Mouse (Mus musculus) MEL (cell line): ENCODE data around the gene C730034F03Rik. TPM values are rescaled to one million over a fixed set of nuclear protein-coding genes. Genes with fewer than 3 reads are reported as not detected.

Experiments used
- DNase-seq: peaks from one replicate; pipeline ENCODE4 v3.0.0; 2011; ENCODE audit warnings: low read depth, low spot score
- H3K27ac ChIP-seq: 2 replicates; pipeline ENCODE4 v1.5.1; 2012; ENCODE audit warnings: low read depth, mild to moderate bottlenecking, control low read depth, low read length, moderate library complexity; ENCODE audit not compliant: control insufficient read depth
- H3K27me3 ChIP-seq, 2 experiments: fragments of 150-350 bp in 1 of 2; sonication (generic) in 1 of 2; 2 replicates each; pipeline ENCODE4 v1.6.1; 2012; ENCODE audit warnings: low read length in 2 of 2, mild to moderate bottlenecking in 2 of 2, improper control_type of control experiment in 1 of 2, moderate library complexity in 1 of 2; ENCODE audit not compliant: insufficient read depth in 2 of 2, control insufficient read depth in 1 of 2
- H3K36me3 ChIP-seq, 2 experiments: 2 replicates each; pipeline ENCODE4 v1.6.1; 2012 to 2014; ENCODE audit warnings: low read length in 2 of 2, improper control_type of control experiment in 1 of 2, inconsistent platforms in 1 of 2, mild to moderate bottlenecking in 1 of 2; ENCODE audit not compliant: insufficient read depth in 2 of 2, control insufficient read depth in 1 of 2
- H3K4me1 ChIP-seq, 2 experiments: fragments of 150-350 bp in 1 of 2; sonication (generic) in 1 of 2; 2 replicates each; pipeline ENCODE4 v1.6.1; 2012; ENCODE audit warnings: low read length in 2 of 2, improper control_type of control experiment in 1 of 2, mild to moderate bottlenecking in 1 of 2; ENCODE audit not compliant: insufficient read depth in 2 of 2, control insufficient read depth in 1 of 2
- H3K4me3 ChIP-seq, 2 experiments: fragments of 150-350 bp in 1 of 2; sonication (generic) in 1 of 2; 2 replicates each; pipeline ENCODE4 v1.5.1; 2012; ENCODE audit warnings: low read depth in 2 of 2, low read length in 2 of 2, mild to moderate bottlenecking in 2 of 2, moderate library complexity in 2 of 2, control low read depth in 1 of 2, improper control_type of control experiment in 1 of 2; ENCODE audit not compliant: control insufficient read depth in 1 of 2, insufficient read depth in 1 of 2
- H3K79me2 ChIP-seq: 2 replicates; pipeline ENCODE4 v1.6.1; 2012; ENCODE audit warnings: mild to moderate bottlenecking, low read length, moderate library complexity; ENCODE audit not compliant: control insufficient read depth, poor library complexity, insufficient read depth
- H3K9ac ChIP-seq: 2 replicates; pipeline ENCODE4 v1.6.1; 2012; ENCODE audit warnings: low read depth, mild to moderate bottlenecking, control low read depth, low read length, moderate library complexity; ENCODE audit not compliant: control insufficient read depth, poor library complexity, severe bottlenecking
- H3K9me3 ChIP-seq: fragments of 150-350 bp; sonication (generic); replicated peaks from 2 replicates; pipeline ENCODE4 v1.6.1; 2012; ENCODE audit warnings: mild to moderate bottlenecking, low read length, improper control_type of control experiment, moderate library complexity; ENCODE audit not compliant: insufficient read depth
- BHLHE40 ChIP-seq: IDR thresholded peaks from 2 replicates; pipeline ENCODE4 v1.6.1; 2012; ENCODE audit warnings: low read depth, mild to moderate bottlenecking, inconsistent platforms, low read length, improper control_type of control experiment, borderline replicate concordance
- CHD1 ChIP-seq: IDR thresholded peaks from 2 replicates; pipeline ENCODE4 v1.6.1; 2012; ENCODE audit warnings: low read depth, mild to moderate bottlenecking, inconsistent platforms, low read length, improper control_type of control experiment
- CTCF ChIP-seq, 3 experiments: IDR thresholded peaks in 2 of 3; conservative IDR thresholded peaks in 1 of 3; 2 replicates each; pipeline ENCODE4 v1.5.1; 2011 to 2012; ENCODE audit warnings: low read length in 3 of 3, low read depth in 2 of 3, mild to moderate bottlenecking in 2 of 3, improper control_type of control experiment in 1 of 3, inconsistent platforms in 1 of 3, mixed read lengths in 1 of 3, moderate library complexity in 1 of 3; ENCODE audit not compliant: control insufficient read depth in 1 of 3, insufficient read depth in 1 of 3, poor library complexity in 1 of 3, severe bottlenecking in 1 of 3
- ELF1 ChIP-seq: IDR thresholded peaks from 2 replicates; pipeline ENCODE4 v1.6.1; 2014; ENCODE audit warnings: low read depth, mild to moderate bottlenecking, inconsistent platforms, low read length, improper control_type of control experiment, moderate library complexity
- HCFC1 ChIP-seq: IDR thresholded peaks from 2 replicates; pipeline ENCODE4 v1.6.1; 2012; ENCODE audit warnings: low read depth, mild to moderate bottlenecking, inconsistent platforms, low read length, improper control_type of control experiment, moderate library complexity
- JUND ChIP-seq: IDR thresholded peaks from 2 replicates; pipeline ENCODE4 v1.6.1; 2011; ENCODE audit warnings: low read depth, mild to moderate bottlenecking, improper control_type of control experiment, low read length
- KAT2A ChIP-seq: conservative IDR thresholded peaks from 2 replicates; pipeline ENCODE4 v1.6.1; 2012; ENCODE audit warnings: low read depth, low read length, improper control_type of control experiment, inconsistent platforms
- MAX ChIP-seq: IDR thresholded peaks from 2 replicates; pipeline ENCODE4 v1.6.1; 2011; ENCODE audit warnings: low read length, improper control_type of control experiment
- MAZ ChIP-seq: IDR thresholded peaks from 2 replicates; pipeline ENCODE4 v1.6.1; 2012; ENCODE audit warnings: low read depth, mild to moderate bottlenecking, inconsistent platforms, low read length, improper control_type of control experiment
- MYB ChIP-seq: IDR thresholded peaks from 2 replicates; pipeline ENCODE4 v1.6.1; 2011; ENCODE audit warnings: mild to moderate bottlenecking, low read depth, low read length, improper control_type of control experiment
- MYC ChIP-seq: IDR thresholded peaks from 2 replicates; pipeline ENCODE4 v1.6.1; 2011; ENCODE audit warnings: low read depth, mild to moderate bottlenecking, low read length, improper control_type of control experiment, moderate library complexity
- POLR2A ChIP-seq, 2 experiments: IDR thresholded peaks; 2 replicates each; pipeline ENCODE4 v1.6.1; 2011 to 2012; ENCODE audit warnings: low read length in 2 of 2, mild to moderate bottlenecking in 2 of 2, control low read depth in 1 of 2, improper control_type of control experiment in 1 of 2, low read depth in 1 of 2, moderate library complexity in 1 of 2; ENCODE audit not compliant: control insufficient read depth in 1 of 2, insufficient read depth in 1 of 2, poor library complexity in 1 of 2
- RAD21 ChIP-seq: IDR thresholded peaks from 2 replicates; pipeline ENCODE4 v1.6.1; 2011; ENCODE audit warnings: mild to moderate bottlenecking, low read depth, low read length, improper control_type of control experiment
- SIN3A ChIP-seq: IDR thresholded peaks from 2 replicates; pipeline ENCODE4 v1.6.1; 2012; ENCODE audit warnings: low read length, improper control_type of control experiment, inconsistent platforms
- SMC3 ChIP-seq: IDR thresholded peaks from 2 replicates; pipeline ENCODE4 v1.6.1; 2011; ENCODE audit warnings: low read depth, low read length, improper control_type of control experiment
- TBP ChIP-seq: IDR thresholded peaks from 2 replicates; pipeline ENCODE4 v1.8.0; 2011; ENCODE audit warnings: low read depth, low read length, improper control_type of control experiment
- UBTF ChIP-seq: IDR thresholded peaks from 2 replicates; pipeline ENCODE4 v1.6.1; 2012; ENCODE audit warnings: low read depth, mild to moderate bottlenecking, inconsistent platforms, low read length, improper control_type of control experiment, moderate library complexity, borderline replicate concordance; ENCODE audit not compliant: insufficient read depth
- USF1 ChIP-seq: IDR thresholded peaks from 2 replicates; pipeline ENCODE4 v1.6.1; 2014; ENCODE audit warnings: low read depth, mild to moderate bottlenecking, inconsistent platforms, low read length, improper control_type of control experiment, moderate library complexity
- USF2 ChIP-seq, 2 experiments: IDR thresholded peaks; 2 replicates each; pipeline ENCODE4 v1.6.1; 2011 to 2012; ENCODE audit warnings: improper control_type of control experiment in 2 of 2, low read length in 2 of 2, borderline replicate concordance in 1 of 2, inconsistent platforms in 1 of 2, low read depth in 1 of 2, mild to moderate bottlenecking in 1 of 2; ENCODE audit not compliant: insufficient read depth in 1 of 2
- ZC3H11A ChIP-seq: IDR thresholded peaks from 2 replicates; pipeline ENCODE4 v1.6.1; 2012; ENCODE audit warnings: low read depth, mild to moderate bottlenecking, inconsistent platforms, low read length, improper control_type of control experiment
- ZKSCAN1 ChIP-seq: IDR thresholded peaks from 2 replicates; pipeline ENCODE4 v1.6.1; 2012; ENCODE audit warnings: low read depth, mild to moderate bottlenecking, inconsistent platforms, low read length, improper control_type of control experiment, moderate library complexity
- ZMIZ1 ChIP-seq: IDR thresholded peaks from 2 replicates; pipeline ENCODE4 v1.6.1; 2012; ENCODE audit warnings: low read depth, mild to moderate bottlenecking, inconsistent platforms, low read length, improper control_type of control experiment, moderate library complexity
- polyA plus RNA-seq, 2 experiments: library from polyadenylated mRNA; stranded (reverse) in 1 of 2; unstranded in 1 of 2; fragments of >175 nt in 1 of 2; fragments of >200 nt in 1 of 2; gene quantifications; 2 replicates each; pipeline versions ENCODE4 v1.2.1 to v1.2.4; 2012; ENCODE audit warnings: low replicate concordance in 2 of 2, low read depth in 1 of 2; ENCODE audit not compliant: insufficient read length in 2 of 2, insufficient read depth in 1 of 2, missing spikeins in 1 of 2
- total RNA-seq: library from RNA; depleted of rRNA; stranded (reverse); fragments of 300-350 nt; gene quantifications from 2 replicates; pipeline ENCODE4 v1.2.3, GENCODE M21; 2012

C730034F03Rik gene
- total and polyA plus RNA-seq, 3 experiments: 1.6 to 2.5 TPM; not detected in 1

DNA sequence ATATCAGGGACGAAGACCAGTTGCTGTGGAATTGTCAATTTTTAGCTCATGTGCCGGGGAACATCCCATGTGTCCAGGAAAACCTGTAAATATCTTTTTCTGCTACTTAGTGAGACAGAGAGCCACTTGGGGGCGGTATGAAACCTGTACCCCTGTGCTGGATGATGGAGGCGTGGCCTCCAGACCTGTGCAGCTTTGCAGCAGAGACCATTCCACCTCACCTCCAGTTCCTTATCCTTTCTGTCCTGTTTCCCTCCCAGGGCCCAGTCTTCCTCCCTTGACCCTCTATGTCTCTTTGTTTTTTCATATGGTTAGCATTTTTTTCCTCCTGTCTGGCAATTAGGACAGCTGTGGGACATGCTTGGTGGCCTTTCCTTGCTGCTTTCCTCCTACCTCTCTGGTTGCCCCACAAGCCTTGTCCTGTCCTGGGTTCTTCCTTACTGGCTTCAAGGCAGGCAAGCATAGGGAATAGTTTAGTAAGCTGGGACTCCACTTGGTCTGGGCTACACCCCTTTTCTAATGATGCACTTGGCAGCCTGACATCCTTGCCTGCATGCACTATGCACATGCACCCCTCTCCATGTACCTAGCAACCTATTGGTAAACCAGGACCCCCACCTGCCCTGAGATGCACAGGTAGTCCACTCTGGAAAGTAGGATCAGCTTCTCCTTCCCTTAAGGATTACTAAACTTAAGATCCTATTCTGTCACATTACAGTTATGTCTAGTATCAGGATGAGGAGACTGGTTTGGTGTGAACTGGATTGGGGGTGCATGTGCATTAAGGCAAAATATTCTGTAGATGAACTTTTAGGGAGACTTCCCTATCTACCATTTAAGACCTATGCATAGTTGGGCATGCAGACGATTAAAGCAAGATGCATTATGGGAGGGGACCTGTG, 34.2 kb downstream of the C730034F03Rik start:
- Histone ChIP-seq H3K9me3 (no peaks in the 10 kb centered on the region), H3K9ac (no peak overlapping the region), H3K36me3 (no peaks in the 10 kb centered on the region), H3K4me3 (no peak overlapping the region), H3K79me2 (no peaks in the 10 kb centered on the region), H3K27ac (no peak overlapping the region), H3K4me1 (no peaks in the 10 kb centered on the region), H3K27me3 (peaks cover 0 to 2% of the 10 kb centered on the region in 2 experiments; a peak in 2 of 4 replicates)
- peak; percentile 55 for DNase-seq
- TF ChIP-seq CTCF (IDR thresholded peaks at IDR 0.05 in 2 of 3, conservative IDR thresholded peaks at IDR 0.05 in 1 of 3; ENCODE audit: control insufficient read depth in 1 of 3, insufficient read depth in 1 of 3, low read depth in 2 of 3, low read length in 3 of 3, poor library complexity in 1 of 3, severe bottlenecking in 1 of 3) (peak; percentile 17 to 57 (median 48); a peak in 5 of 6 replicates), HCFC1 (no peak), SIN3A (no peak), RAD21 (peak; percentile 41), UBTF (no peak), ZMIZ1 (peak; percentile 95), BHLHE40 (no peak), USF2 (IDR thresholded peaks at IDR 0.05; ENCODE audit: borderline replicate concordance in 1 of 2, insufficient read depth in 1 of 2, low read depth in 1 of 2, low read length in 2 of 2) (no peak), SMC3 (peak; percentile 43), ZC3H11A (0 out of 2 replicates have a peak, but pooled peaks have one; percentile 4), ZKSCAN1 (no peak), POLR2A (IDR thresholded peaks at IDR 0.05; ENCODE audit: control insufficient read depth in 1 of 2, insufficient read depth in 1 of 2, low read depth in 1 of 2, low read length in 2 of 2, poor library complexity in 1 of 2) (peak; percentile 65 to 69; a peak in 2 of 4 replicates), TBP (peak; percentile 74), MAX (no peak), USF1 (no peak)

DNA sequence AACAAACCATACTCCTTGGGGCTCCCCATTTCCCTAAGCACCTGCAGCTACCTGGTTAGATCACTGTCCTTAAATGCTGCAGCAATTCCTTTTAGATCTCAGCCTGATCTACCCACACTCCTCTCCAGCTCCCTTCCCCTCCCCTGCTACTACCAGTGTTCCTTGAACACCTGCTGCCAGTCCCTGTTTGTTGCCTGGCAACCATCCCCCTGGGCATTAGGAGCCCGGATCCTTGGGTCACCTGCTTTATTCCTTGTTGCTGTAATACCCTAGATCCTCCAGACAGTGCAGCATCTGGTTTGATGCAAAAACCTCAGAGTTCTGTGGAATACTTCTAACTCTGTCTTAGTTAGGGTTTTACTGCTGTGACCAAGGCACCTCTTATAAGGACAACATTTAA, 35.7 kb downstream of the C730034F03Rik start:
- no peaks in the 10 kb centered on the region for H3K79me2 ChIP-seq
- no peaks in the 10 kb centered on the region for H3K4me1 ChIP-seq
- no peak overlapping the region for H3K9ac ChIP-seq
- H3K4me3 ChIP-seq: no peak overlapping the region
- H3K36me3 ChIP-seq: no peaks in the 10 kb centered on the region
- no peaks in the 10 kb centered on the region for H3K9me3 ChIP-seq
- H3K27ac ChIP-seq: no peak overlapping the region
- no peak for DNase-seq
- TF ChIP-seq ZKSCAN1 (no peak), ELF1 (no peak), TBP (no peak), USF2 (IDR thresholded peaks at IDR 0.05; ENCODE audit: borderline replicate concordance in 1 of 2, insufficient read depth in 1 of 2, low read depth in 1 of 2, low read length in 2 of 2) (no peak), JUND (no peak), POLR2A (IDR thresholded peaks at IDR 0.05; ENCODE audit: control insufficient read depth in 1 of 2, insufficient read depth in 1 of 2, low read depth in 1 of 2, low read length in 2 of 2, poor library complexity in 1 of 2) (no peak), MAZ (no peak), CHD1 (no peak), KAT2A (no peak), MYB (no peak), MYC (no peak)
- TF ChIP-seq, all 39 proteins: peak for 0
- no peaks in the 10 kb centered on the region; a peak in 1 of 4 replicates for H3K27me3 ChIP-seq
